11 mouse cellular contexts compared by ENCODE assay signal in the genomic region with DNA sequence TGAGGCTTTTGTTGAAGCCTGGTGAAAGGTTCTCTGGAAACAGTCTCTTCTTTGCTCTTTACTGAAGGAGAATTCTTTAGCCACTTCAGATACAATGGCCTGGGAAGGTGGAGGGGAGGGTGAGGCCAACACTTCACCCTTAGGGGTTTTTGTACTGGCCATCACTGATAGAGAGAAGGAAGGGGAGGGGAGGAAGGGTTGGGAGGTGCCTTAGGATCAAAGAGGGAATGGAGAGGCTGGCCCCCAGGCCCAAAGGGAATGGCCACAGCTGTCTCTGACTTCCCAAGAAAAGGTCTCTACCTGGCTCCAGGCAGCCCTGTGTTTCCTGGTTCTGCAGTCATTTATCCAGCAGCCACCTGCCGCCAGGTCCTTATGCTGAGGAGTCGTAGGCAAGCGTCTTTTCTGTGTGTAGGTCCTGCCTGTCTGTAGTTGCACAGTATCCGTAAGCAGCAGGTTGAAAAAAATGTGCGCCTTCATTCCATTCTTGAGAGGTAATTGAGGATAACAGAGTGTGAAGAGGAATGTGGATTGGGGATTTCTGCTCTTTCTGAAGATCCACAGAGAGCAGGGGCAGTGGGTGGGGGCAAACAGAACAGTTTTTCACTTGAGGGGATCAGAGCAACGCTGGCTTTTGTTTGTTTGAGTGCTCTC. TPM values are rescaled to one million over a fixed set of nuclear protein-coding genes. Genes with fewer than 3 reads are reported as not detected.
A peak's percentile ranks its signal among the peaks of the same experiment; 100 is the strongest.
DNase-seq lines count a peak whose midpoint lies in the region; ATAC-seq and TF ChIP-seq lines count a peak whose summit lies in the region.
"Had no signal": no experiment of that assay in that cellular context is flagged by ENCODE, and none has a peak within 500 bp of the region (broad histone marks: within the 10 kb centered on the region; RNA-seq: fewer than 3 reads in every experiment).

No protein-coding gene starts in this region.

- no peak for DNase-seq in kidney, adult 18-20 months
- peak; percentile 68 for DNase-seq in ES-E14 (ENCODE audit: low read depth, low spot score)
- DNase-seq in spleen, postnatal 4 days (ENCODE audit: low spot score in 2 of 2): no peak
- DNase-seq: cerebellum, postnatal 25 days had no signal

- ATAC-seq in kidney, embryonic 14.5 days (ENCODE audit: low FRiP score, low TSS enrichment): no peak
- ATAC-seq in lung, embryonic 15.5 days (ENCODE audit: borderline replicate concordance, extremely low read depth, low FRiP score, low TSS enrichment): peak; percentile 58
- ATAC-seq in forebrain, embryonic 16.5 days: no peak
- ATAC-seq: forebrain, embryonic 14.5 days had no signal

- H3K27me3 ChIP-seq in kidney, embryonic 14.5 days (ENCODE audit: control insufficient read depth, insufficient read depth, low read length): no peaks in the 10 kb centered on the region
- H3K27me3 ChIP-seq in E14TG2a.4 (ENCODE audit: insufficient read depth, low read length): no peaks in the 10 kb centered on the region
- H3K27me3 ChIP-seq in lung, embryonic 15.5 days: no peaks in the 10 kb centered on the region
- H3K27me3 ChIP-seq in forebrain, embryonic 16.5 days (replicated peaks; ENCODE audit: control insufficient read depth, insufficient read depth, low read length): peaks cover 3% of the 10 kb centered on the region; the same call in 1 of the 2 replicates

- H3K9ac ChIP-seq in kidney, embryonic 14.5 days (ENCODE audit: low read depth, low read length): 0 out of 2 replicates have a peak overlapping the region, but pooled peaks have one; percentile 7
- 0 out of 2 replicates have a peak overlapping the region, but pooled peaks have one; percentile 19 for H3K9ac ChIP-seq in ES-E14 (ENCODE audit: insufficient read depth, low read depth, low read length, poor library complexity, severe bottlenecking)
- H3K9ac ChIP-seq in lung, embryonic 15.5 days: peak overlapping the region; percentile 20
- H3K9ac ChIP-seq in forebrain, embryonic 16.5 days (replicated peaks; ENCODE audit: low read depth, low read length): no peak overlapping the region
- H3K9ac ChIP-seq: midbrain, embryonic 12.5 days had no signal

- H3K36me3 ChIP-seq in kidney, embryonic 14.5 days (ENCODE audit: control insufficient read depth, insufficient read depth, low read length): no peaks in the 10 kb centered on the region
- 0 out of 2 replicates have a peak, but pooled peaks cover 3% of the 10 kb centered on the region for H3K36me3 ChIP-seq in E14TG2a.4 (ENCODE audit: insufficient read depth, low read length)
- H3K36me3 ChIP-seq in ES-E14 (ENCODE audit: control insufficient read depth, insufficient read depth, low read length, poor library complexity, severe bottlenecking): no peaks in the 10 kb centered on the region
- no peaks in the 10 kb centered on the region for H3K36me3 ChIP-seq in lung, embryonic 15.5 days
- H3K36me3 ChIP-seq in forebrain, embryonic 16.5 days (ENCODE audit: control insufficient read depth, insufficient read depth): no peaks in the 10 kb centered on the region
- H3K36me3 ChIP-seq: midbrain, embryonic 12.5 days had no signal

- H3K4me1 ChIP-seq in kidney, embryonic 14.5 days (ENCODE audit: control insufficient read depth, insufficient read depth, low read length): peaks cover 22% of the 10 kb centered on the region
- H3K4me1 ChIP-seq in E14TG2a.4 (replicated peaks; ENCODE audit: low read depth, low read length) (peaks cover 72% of the 10 kb centered on the region), ES-E14 (ENCODE audit: control insufficient read depth in 2 of 2, insufficient read depth in 2 of 2, low read length in 2 of 2, poor library complexity in 1 of 2) (peaks cover 8 to 15% of the 10 kb centered on the region in 2 experiments)
- H3K4me1 ChIP-seq in lung, embryonic 15.5 days: peaks cover 23% of the 10 kb centered on the region
- peaks cover 10% of the 10 kb centered on the region for H3K4me1 ChIP-seq in forebrain, embryonic 16.5 days (replicated peaks; ENCODE audit: control insufficient read depth, insufficient read depth, low read length)

- in situ Hi-C loops in ES-E14 (cut with MboI; ENCODE audit: low sequenced_read_pairs in 2 of 2, unreplicated experiment in 2 of 2): no loop called here

- no peaks in the 10 kb centered on the region for H3K9me3 ChIP-seq in kidney, embryonic 14.5 days (ENCODE audit: control insufficient read depth, low read length)
- no peaks in the 10 kb centered on the region for H3K9me3 ChIP-seq in E14TG2a.4 (ENCODE audit: low read length)
- H3K9me3 ChIP-seq in ES-E14 (ENCODE audit: control insufficient read depth, insufficient read depth, low read depth, low read length): no peaks in the 10 kb centered on the region
- H3K9me3 ChIP-seq in lung, embryonic 15.5 days: no peaks in the 10 kb centered on the region
- H3K9me3 ChIP-seq in forebrain, embryonic 16.5 days (ENCODE audit: control insufficient read depth, low read length): no peaks in the 10 kb centered on the region
- H3K9me3 ChIP-seq: midbrain, embryonic 12.5 days had no signal

- H3K4me2 ChIP-seq in kidney, embryonic 14.5 days (replicated peaks; ENCODE audit: low read depth, low read length): peak overlapping the region; percentile 76
- peak overlapping the region; percentile 88 for H3K4me2 ChIP-seq in lung, embryonic 15.5 days
- no peak overlapping the region for H3K4me2 ChIP-seq in forebrain, embryonic 16.5 days (ENCODE audit: low read length)

- no peak for TF ChIP-seq CTCF in E14TG2a.4 (conservative IDR thresholded peaks at IDR 0.05; ENCODE audit: low read length)

- WGBS in kidney, embryonic 14.5 days: 34% methylated on average over 6 of the region's 6 CpGs
- WGBS in lung, embryonic 15.5 days: 38% methylated on average over 6 of the region's 6 CpGs
- 21% methylated on average over 6 of the region's 6 CpGs for WGBS in forebrain, embryonic 16.5 days

- peak overlapping the region; percentile 60; the same call in 1 of the 2 replicates for H3K4me3 ChIP-seq in kidney, embryonic 14.5 days (ENCODE audit: low read length)
- peak overlapping the region; percentile 75 for H3K4me3 ChIP-seq in E14TG2a.4 (replicated peaks; ENCODE audit: low read length)
- H3K4me3 ChIP-seq in ES-E14 (ENCODE audit: insufficient read depth in 1 of 2, low read depth in 1 of 2, low read length in 2 of 2, poor library complexity in 1 of 2, severe bottlenecking in 1 of 2): no peak overlapping the region
- peak overlapping the region; percentile 60 for H3K4me3 ChIP-seq in lung, embryonic 15.5 days
- no peak overlapping the region for H3K4me3 ChIP-seq in forebrain, embryonic 16.5 days (replicated peaks; ENCODE audit: low read length)
- H3K4me3 ChIP-seq: midbrain, embryonic 12.5 days had no signal

- no peak overlapping the region for H3K27ac ChIP-seq in kidney, embryonic 14.5 days (ENCODE audit: low read depth, low read length)
- H3K27ac ChIP-seq in ES-E14 (ENCODE audit: insufficient read depth, low read depth, low read length, poor library complexity, severe bottlenecking): no peak overlapping the region
- peak overlapping the region; percentile 91 for H3K27ac ChIP-seq in lung, embryonic 15.5 days
- H3K27ac ChIP-seq in forebrain, embryonic 16.5 days (ENCODE audit: low read length): no peak overlapping the region
- H3K27ac ChIP-seq: midbrain, embryonic 12.5 days had no signal

TF ChIP-seq in ES-E14, 5 proteins besides CTCF, POLR2A, EP300 and RAD21:
- no peak for TF ChIP-seq HCFC1 (IDR thresholded peaks at IDR 0.05; ENCODE audit: borderline replicate concordance, insufficient read depth, low read length)
- TF ChIP-seq MAFK (IDR thresholded peaks at IDR 0.05; ENCODE audit: insufficient read depth, low read depth, low read length): no peak
- no peak for TF ChIP-seq CHD2 (IDR thresholded peaks at IDR 0.05; ENCODE audit: low read depth, low read length)
- TF ChIP-seq ZNF384 (IDR thresholded peaks at IDR 0.05; ENCODE audit: low read depth, low read length): no peak
TF ChIP-seq in ES-E14: peak in this region for 0.

RNA-seq across cellular contexts. Expression of gene Gprc5a, which starts 1.5 kb away (rescaled TPM):
- 12.5 and 15.8 TPM in 2 replicates for polyA plus RNA-seq in kidney, embryonic 14.5 days (2014; fragmentation: Nextera tagmentation; extraction: Ambion mirVana)
- 7.8 and 10.6 TPM in 2 replicates for total RNA-seq in ES-E14 (2012; rRNA removed)
- polyA plus RNA-seq in lung, embryonic 15.5 days (2015; fragmentation: Nextera tagmentation; extraction: Ambion mirVana): 72.4 and 85.7 TPM in 2 replicates
- polyA plus RNA-seq in forebrain, embryonic 16.5 days (2015; fragmentation: Nextera tagmentation; extraction: Ambion mirVana): 0.37 and 0.81 TPM in 2 replicates
- total RNA-seq: liver, adult 2 months had no signal

RNA-seq across cellular contexts. Expression of gene Gprc5d, which starts 51.2 kb away (rescaled TPM):
- not detected in 2 replicates for polyA plus RNA-seq in kidney, embryonic 14.5 days (2014; fragmentation: Nextera tagmentation; extraction: Ambion mirVana)
- total RNA-seq in ES-E14 (2012; rRNA removed): not detected in 2 replicates
- not detected in 2 replicates for polyA plus RNA-seq in lung, embryonic 15.5 days (2015; fragmentation: Nextera tagmentation; extraction: Ambion mirVana)
- polyA plus RNA-seq in forebrain, embryonic 16.5 days (2015; fragmentation: Nextera tagmentation; extraction: Ambion mirVana): not detected in 2 replicates
- total RNA-seq: liver, adult 2 months had no signal
- polyA plus RNA-seq: forebrain, embryonic 14.5 days had no signal

RNA-seq across cellular contexts. Expression of gene Ddx47, which starts 55.5 kb away (rescaled TPM):
- polyA plus RNA-seq in kidney, embryonic 14.5 days (2014; fragmentation: Nextera tagmentation; extraction: Ambion mirVana): 106 and 117 TPM in 2 replicates
- 72.4 and 75.1 TPM in 2 replicates for total RNA-seq in ES-E14 (2012; rRNA removed)
- polyA plus RNA-seq in lung, embryonic 15.5 days (2015; fragmentation: Nextera tagmentation; extraction: Ambion mirVana): 123 and 125 TPM in 2 replicates
- 90.4 and 96.9 TPM in 2 replicates for polyA plus RNA-seq in forebrain, embryonic 16.5 days (2015; fragmentation: Nextera tagmentation; extraction: Ambion mirVana)

Comparison
In these comparisons a context has a peak if more than half of its experiments do, and no peak if none do; other contexts are left out.
1. H3K4me3 ChIP-seq: peak in kidney, embryonic 14.5 days (single experiment), E14TG2a.4 (single experiment) and lung, embryonic 15.5 days (single experiment); none in ES-E14 (0 of 2) and forebrain, embryonic 16.5 days (single experiment).